Mouse (Mus musculus): Measurements from ENCODE around the gene Hpdl. TPM values are rescaled to one million over a fixed set of nuclear protein-coding genes. Genes with fewer than 3 reads are reported as not detected.

The Hpdl gene
- polyA plus RNA-seq (2021; fragmentation: Nextera tagmentation) = 4.5 and 5.4 TPM in 2 replicates
- long read RNA-seq, experiment 1, transcript Hpdl-201 (1 exons, 1,804 nt) = major isoform, 9 of 9 reads
- long read RNA-seq, experiment 1, partial matches to known transcripts = 0 of 9 reads
- long read RNA-seq, experiment 1, other reads (novel, unspliced or antisense) = 0 of 9 reads
- long read RNA-seq, experiment 2, transcript Hpdl-201 (1 exons, 1,804 nt) = major isoform, 17 of 17 reads
- long read RNA-seq, experiment 2, partial matches to known transcripts = 0 of 17 reads
- long read RNA-seq, experiment 2, other reads (novel, unspliced or antisense) = 0 of 17 reads

GRCm38 (mm10) chr4:116821694-116822016, at the start of gene Hpdl:
Gene Hpdl (minus strand): TSS chr4:116821707.

GRCm38 (mm10) chr4:116807197-116808129, 14.0 kb downstream of the Hpdl start, which contains the start of the genes Toe1 and Mutyh:
Gene Toe1 (minus strand): TSS chr4:116807640.
Gene Mutyh (plus strand): TSS chr4:116807723.

Other genes with a start within 250 kb of the Hpdl start
- 1.5 and 1.6 TPM in 2 replicates for gene Ccdc17, start 225.1 kb downstream of the Hpdl start, polyA plus RNA-seq (2021; fragmentation: Nextera tagmentation)
- gene Nasp, start 193.8 kb downstream of the Hpdl start, polyA plus RNA-seq (2021; fragmentation: Nextera tagmentation) = 4.6 and 4.9 TPM in 2 replicates
- gene Akr1a1, start 170.0 kb downstream of the Hpdl start, polyA plus RNA-seq (2021; fragmentation: Nextera tagmentation) = 568 and 595 TPM in 2 replicates
- gene Prdx1, start 136.2 kb downstream of the Hpdl start, polyA plus RNA-seq (2021; fragmentation: Nextera tagmentation) = 629 and 803 TPM in 2 replicates
- 10.3 and 13.6 TPM in 2 replicates for gene Mmachc, start 113.3 kb downstream of the Hpdl start, polyA plus RNA-seq (2021; fragmentation: Nextera tagmentation)
- gene Ccdc163, start 113.2 kb downstream of the Hpdl start, polyA plus RNA-seq (2021; fragmentation: Nextera tagmentation) = 1.7 and 2.1 TPM in 2 replicates
- gene Tesk2, start 100.8 kb downstream of the Hpdl start, polyA plus RNA-seq (2021; fragmentation: Nextera tagmentation) = 1.9 and 2.0 TPM in 2 replicates
- gene Toe1, start 14.1 kb downstream of the Hpdl start, polyA plus RNA-seq (2021; fragmentation: Nextera tagmentation) = 10.1 TPM in 2 replicates
- gene Mutyh, start 14.0 kb downstream of the Hpdl start, polyA plus RNA-seq (2021; fragmentation: Nextera tagmentation) = 0.97 and 1.1 TPM in 2 replicates
- 0.87 and 0.93 TPM in 2 replicates for gene Zswim5, start 55.7 kb upstream of the Hpdl start, polyA plus RNA-seq (2021; fragmentation: Nextera tagmentation)
- 64.2 and 65.4 TPM in 2 replicates for gene Urod, start 172.7 kb upstream of the Hpdl start, polyA plus RNA-seq (2021; fragmentation: Nextera tagmentation)
- 7.5 and 7.9 TPM in 2 replicates for gene Hectd3, start 173.6 kb upstream of the Hpdl start, polyA plus RNA-seq (2021; fragmentation: Nextera tagmentation)
- gene Eif2b3, start 197.7 kb upstream of the Hpdl start, polyA plus RNA-seq (2021; fragmentation: Nextera tagmentation) = 23.3 and 25.2 TPM in 2 replicates